Mouse (Mus musculus) brain, embryonic 14.5 days (tissue): ENCODE measurements at regions not wholly inside any gene's neighbourhood (a gene's known extent, or its start where the extent isn't known, plus 50 kb on each side); places are given as distances from the start of the nearest gene placed in this dataset.

Source experiments
- DNase-seq: peaks from one replicate; pipeline ENCODE4 v3.0.0-alpha.2; 2011; ENCODE audit warnings: low read depth
- CTCF ChIP-seq: fragments of 200-500 bp; IDR thresholded peaks from 2 replicates; pipeline ENCODE4 v1.5.1; 2012; ENCODE audit warnings: inconsistent platforms, mild to moderate bottlenecking, moderate library complexity, borderline replicate concordance; ENCODE audit not compliant: insufficient read depth, insufficient read length; ENCODE audit errors: extremely low read depth
- POLR2A ChIP-seq: fragments of 200-500 bp; IDR thresholded peaks from 2 replicates; pipeline ENCODE4 v1.6.1; 2012; ENCODE audit warnings: mild to moderate bottlenecking, inconsistent platforms, borderline replicate concordance; ENCODE audit not compliant: poor library complexity, insufficient read depth, insufficient read length, severe bottlenecking; ENCODE audit errors: extremely low read depth

DNA sequence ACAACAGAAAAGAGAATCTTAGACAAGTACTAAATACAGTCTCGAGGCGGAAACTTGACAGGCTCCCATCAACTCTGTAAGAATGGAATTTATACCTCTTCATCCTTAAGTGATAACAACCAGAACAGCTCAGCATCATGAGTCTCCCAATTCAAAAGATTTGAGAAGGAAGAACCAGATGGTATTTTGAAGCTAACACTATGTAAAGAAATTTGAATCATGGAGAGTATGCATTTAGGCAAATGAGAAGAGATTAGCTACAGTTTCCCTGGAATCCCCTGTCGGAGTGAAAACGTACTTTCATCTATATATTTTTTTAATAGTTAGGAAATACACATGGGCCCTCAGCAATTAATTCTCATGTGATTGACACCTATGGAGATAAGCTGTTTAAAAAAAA lies 140.9 kb downstream of the Nrip1 start:
- no peak for DNase-seq
- no peak for TF ChIP-seq CTCF
- no peak for TF ChIP-seq POLR2A

DNA sequence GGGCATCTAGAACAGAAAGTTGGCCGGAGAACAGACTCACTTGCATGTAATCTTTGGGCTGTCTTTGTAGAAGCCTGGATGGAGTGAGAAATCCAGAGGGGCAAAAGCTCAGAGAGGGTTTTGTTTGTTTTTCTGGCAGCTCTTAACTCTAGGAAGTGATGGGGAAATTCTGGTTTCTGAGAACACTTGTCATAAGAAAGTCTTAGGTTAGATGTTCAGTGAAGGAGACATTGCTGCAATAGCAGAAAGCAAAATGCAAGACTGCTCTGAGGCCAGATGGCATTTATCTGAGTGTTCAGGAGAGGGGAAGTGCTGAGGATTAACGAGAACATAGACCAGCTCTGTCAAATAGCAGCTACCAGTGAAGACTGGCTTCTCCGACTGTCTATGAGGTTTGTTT lies 141.5 kb downstream of the Nrip1 start:
- DNase-seq: no peak
- TF ChIP-seq CTCF (no peak), POLR2A (no peak)

DNA sequence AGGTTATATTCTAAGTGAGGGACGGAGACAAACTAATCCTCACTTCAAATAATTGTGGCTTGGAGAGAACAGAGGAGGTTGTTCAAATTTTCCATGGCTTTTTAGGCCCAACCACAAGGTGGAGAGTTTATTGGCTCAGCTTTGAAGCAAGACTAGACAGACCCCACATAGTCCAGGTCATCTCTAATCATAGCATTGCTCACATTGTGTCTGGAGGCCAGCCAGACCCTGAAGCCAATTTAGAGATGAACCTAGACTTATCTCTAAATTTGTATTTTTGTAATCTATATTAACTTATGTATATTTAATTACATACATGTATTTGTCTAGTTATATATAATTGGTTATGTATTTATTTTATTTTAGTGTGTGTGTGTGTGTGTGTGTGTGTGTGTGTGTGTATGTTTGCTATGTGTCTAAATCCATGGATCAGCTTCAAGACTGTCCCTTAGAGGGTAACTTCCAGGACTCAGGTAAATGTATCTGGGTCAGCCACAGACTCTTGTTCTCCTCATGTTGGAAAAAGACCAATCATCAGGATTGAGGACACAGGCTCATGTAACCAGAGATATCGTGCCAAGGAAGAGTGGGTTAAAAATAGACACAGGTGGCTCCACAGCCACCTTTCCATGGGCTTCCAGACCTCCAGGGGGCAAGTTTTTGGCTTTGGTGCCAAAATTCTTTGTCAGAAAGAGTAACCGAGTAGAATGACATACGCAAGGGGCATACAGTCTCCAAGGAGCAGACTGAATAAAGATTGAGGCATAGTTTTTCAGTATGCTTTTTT lies 142.9 kb downstream of the Nrip1 start:
- TF ChIP-seq CTCF: no peak
- no peak for TF ChIP-seq POLR2A

DNA sequence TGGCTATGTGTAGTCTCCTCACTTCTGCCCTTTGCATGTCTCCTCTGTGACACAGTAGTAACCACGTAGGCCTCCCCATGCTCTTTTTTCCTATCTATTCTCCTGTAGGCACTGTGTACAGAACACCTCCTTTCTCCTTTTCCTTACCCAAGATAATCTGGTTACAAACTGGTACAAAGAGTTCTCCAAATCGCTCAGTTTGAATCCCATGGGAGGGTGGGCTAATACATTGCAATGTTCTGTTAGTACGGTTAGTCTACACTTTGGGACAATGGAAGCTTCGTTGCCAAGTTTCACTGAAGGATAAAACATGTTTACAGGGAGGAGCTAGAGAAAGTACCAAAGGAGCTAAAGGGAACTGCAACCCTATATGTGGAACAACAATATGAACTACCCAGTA lies 145.2 kb downstream of the Nrip1 start:
- no peak for TF ChIP-seq POLR2A
- no peak for TF ChIP-seq CTCF
- DNase-seq: no peak

More for the DNA sequence above, 142.9 kb downstream of the Nrip1 start:
- DNase-seq: no peak

DNA sequence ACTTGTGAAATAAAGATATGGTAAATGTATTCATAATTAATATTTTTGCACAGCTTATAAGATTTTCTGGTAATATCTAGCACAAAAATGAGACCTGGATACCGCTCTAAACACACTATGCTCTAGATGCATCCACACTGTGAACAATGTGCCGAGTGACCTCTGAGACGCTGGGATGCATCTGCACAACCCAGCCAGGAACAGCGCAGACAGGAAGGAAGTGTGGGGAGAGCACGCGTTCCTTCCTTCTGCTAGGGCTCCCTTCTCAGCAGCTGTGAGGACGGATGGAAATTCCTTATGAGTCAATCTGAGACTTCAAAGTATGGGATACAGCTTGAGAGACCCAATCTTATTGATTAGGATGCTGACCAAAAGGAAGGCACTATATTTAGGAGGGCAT lies 147.2 kb downstream of the Nrip1 start:
- no peak for TF ChIP-seq POLR2A
- TF ChIP-seq CTCF: no peak
- DNase-seq: no peak

DNA sequence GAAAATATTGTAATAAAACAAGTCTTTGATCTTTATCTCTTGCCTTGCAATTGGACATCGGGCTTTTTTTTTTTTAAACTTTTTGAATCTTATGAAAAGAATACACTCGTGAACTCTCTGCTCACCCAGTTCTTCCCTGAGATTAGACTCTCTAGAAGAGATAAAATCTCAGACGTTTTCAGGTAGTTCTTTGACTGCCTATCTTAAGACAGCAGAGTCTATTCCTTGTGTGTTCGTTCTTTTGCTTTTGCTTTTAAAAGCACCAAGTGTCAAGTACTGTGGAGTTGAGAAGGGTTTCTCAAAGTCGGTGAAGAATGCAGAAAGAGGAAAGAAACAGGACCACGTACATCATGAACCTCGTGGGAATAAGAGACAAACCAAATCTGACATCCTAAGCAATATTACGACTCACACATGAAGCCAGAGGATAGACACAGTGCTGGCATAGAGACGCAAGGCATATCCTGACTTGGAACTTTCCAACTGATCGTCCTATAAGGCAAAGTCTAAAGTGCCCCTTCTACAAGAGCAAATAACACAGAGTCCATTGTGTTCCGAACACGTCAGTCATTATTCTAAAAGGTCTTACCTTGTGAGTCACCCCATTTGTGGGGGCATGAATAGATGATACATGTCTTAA lies 147.9 kb downstream of the Nrip1 start:
- no peak for DNase-seq
- TF ChIP-seq CTCF (no peak), POLR2A (no peak)

DNA sequence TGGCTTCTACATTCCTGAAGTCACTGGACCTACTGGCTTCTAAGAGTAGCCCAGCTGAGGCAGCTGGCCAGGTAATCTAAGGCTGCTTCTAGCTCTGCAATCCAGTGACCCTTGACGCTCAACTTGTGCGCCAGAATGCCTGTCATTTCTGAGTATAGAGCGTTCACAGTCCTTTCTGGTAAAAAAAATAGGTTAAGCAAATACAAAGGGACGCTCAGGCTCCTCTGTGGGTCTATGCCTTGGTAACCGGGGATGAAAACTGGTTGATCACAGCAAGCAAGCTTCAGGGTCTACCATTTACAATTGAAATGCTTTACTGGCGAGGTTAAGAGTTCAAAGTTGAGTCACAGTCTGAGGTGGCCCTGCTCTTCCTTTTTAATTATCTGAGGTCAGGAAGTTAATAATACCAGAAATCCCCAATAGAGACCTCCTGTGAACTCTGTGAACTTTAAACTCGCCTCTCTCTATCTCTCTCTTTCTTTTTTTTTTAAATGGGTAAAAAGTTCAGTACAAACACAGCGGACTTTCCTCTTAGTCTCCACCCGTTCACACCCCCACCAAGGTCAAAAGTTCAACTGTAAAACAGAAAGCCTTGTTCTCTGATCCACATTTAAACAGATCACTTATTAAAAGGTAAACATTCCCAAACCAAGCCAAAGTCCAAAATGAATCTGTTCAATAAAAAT lies 148.6 kb downstream of the Nrip1 start:
- TF ChIP-seq POLR2A (no peak), CTCF (no peak)
- no peak for DNase-seq

DNA sequence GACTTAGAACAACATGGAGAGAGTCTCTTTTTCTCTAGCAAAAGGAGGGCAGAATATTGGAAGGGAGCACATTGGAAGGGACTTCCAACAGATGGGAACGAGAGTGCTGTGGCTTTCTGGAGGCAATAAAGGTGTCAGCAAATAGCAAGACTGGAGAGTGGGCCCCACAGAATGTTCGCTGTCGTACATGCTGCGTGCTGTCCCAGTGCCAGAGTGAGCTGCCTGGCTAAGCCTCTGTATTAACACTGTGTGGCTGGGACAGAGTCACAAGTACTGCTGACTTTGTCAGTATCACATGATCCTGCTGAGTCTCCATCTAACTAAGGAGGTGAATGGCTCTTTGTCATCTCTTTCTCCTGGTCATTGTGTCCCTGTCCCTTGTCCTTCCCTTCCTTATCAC lies 149.9 kb downstream of the Nrip1 start:
- DNase-seq: peak; percentile 27
- TF ChIP-seq POLR2A: no peak
- no peak for TF ChIP-seq CTCF

DNA sequence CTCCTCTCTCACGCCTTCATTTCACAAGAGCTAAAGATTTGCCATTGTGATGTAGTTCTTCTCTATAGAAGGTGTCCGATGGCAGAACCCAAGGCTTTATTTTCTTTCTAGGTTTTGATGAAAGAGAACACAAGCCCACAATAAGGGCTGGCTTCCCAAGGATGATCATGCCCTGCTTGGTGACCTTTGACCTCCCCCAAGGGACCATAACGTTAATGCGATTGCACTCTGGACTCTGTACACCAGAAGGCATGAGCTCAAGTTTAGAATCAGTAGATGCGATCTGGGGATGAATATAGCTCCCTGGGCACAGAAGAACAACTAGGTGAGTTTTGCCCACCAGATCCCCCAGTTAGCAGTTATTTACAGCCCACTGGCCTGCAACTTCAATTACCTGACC lies 150.7 kb downstream of the Nrip1 start:
- no peak for DNase-seq
- TF ChIP-seq POLR2A (no peak), CTCF (no peak)

DNA sequence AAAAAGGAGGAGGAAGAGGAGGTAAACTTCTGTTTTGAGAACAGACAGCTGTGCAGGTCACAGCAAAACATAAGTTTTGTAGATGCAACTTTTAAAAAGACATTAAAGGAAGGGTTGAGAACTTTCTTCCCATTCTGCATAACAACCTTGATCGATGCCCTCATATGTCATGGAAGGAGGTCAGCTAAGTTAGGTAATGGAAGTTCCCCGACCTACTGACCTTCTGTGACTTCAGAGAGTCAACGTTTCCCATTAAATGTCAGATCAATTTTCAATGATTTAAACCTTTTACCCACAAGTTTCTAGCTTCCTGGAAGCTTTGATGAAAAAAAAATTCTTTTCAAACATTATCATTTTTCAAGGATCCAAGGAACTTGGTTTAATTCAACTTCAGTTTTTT lies 153.2 kb downstream of the Nrip1 start:
- no peak for DNase-seq
- TF ChIP-seq CTCF (no peak), POLR2A (no peak)

DNA sequence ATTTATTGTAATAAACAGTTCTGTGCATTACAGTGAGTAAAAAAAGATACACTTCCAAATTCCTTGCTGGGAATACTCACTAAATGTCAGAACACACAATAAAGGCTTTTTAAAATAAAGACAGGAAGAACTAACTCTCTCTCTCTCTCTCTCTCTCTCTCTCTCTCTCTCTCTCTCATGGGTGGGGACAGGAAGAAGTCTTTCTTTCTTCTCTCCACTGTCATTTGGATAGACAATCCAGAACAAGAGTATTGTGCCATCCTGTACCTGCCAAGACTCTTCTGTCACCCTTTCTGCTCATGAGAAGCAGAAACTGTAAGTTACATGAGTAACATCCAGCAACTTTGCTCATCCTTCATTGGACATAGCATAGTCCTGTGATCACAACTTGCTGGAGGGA lies 154.4 kb downstream of the Nrip1 start:
- TF ChIP-seq CTCF: no peak
- no peak for TF ChIP-seq POLR2A
- DNase-seq: no peak
